Mouse (Mus musculus) liver, embryonic 12.5 days (tissue): ENCODE data around the gene Tshz2. TPM values are rescaled to one million over a fixed set of nuclear protein-coding genes. Genes with fewer than 3 reads are reported as not detected.

Experiments
- ATAC-seq: fragments of 200-750 bp; cut with Nextera tagmentation; 2 replicates; pipeline ENCODE4 v1.8.0; 2017; ENCODE audit warnings: moderate number of reproducible peaks, mild to moderate bottlenecking, moderate library complexity
- H3K27ac ChIP-seq: fragments of 300-500 bp; sonication (generic); 2 replicates; pipeline ENCODE4 v1.5.1; 2016; ENCODE audit warnings: mild to moderate bottlenecking
- H3K27me3 ChIP-seq: fragments of 300-500 bp; sonication (generic); replicated peaks from 2 replicates; pipeline ENCODE4 v1.6.1; 2016; ENCODE audit warnings: mild to moderate bottlenecking, moderate library complexity
- H3K36me3 ChIP-seq: fragments of 300-500 bp; sonication (generic); 2 replicates; pipeline ENCODE4 v1.6.1; 2016; ENCODE audit warnings: mild to moderate bottlenecking, moderate library complexity
- H3K4me1 ChIP-seq: fragments of 300-500 bp; sonication (generic); 2 replicates; pipeline ENCODE4 v1.6.1; 2016
- H3K4me2 ChIP-seq: fragments of 300-500 bp; sonication (generic); 2 replicates; pipeline ENCODE4 v1.6.1; 2016; ENCODE audit warnings: mild to moderate bottlenecking, moderate library complexity
- H3K4me3 ChIP-seq: fragments of 300-500 bp; sonication (generic); 2 replicates; pipeline ENCODE4 v1.5.1; 2016; ENCODE audit warnings: mild to moderate bottlenecking, moderate library complexity
- H3K9ac ChIP-seq: fragments of 300-500 bp; sonication (generic); 2 replicates; pipeline ENCODE4 v1.6.1; 2016; ENCODE audit warnings: mild to moderate bottlenecking, moderate library complexity
- H3K9me3 ChIP-seq: fragments of 300-500 bp; sonication (generic); replicated peaks from 2 replicates; pipeline ENCODE4 v1.6.1; 2016; ENCODE audit warnings: mild to moderate bottlenecking, moderate library complexity
- WGBS: fragments of 180-500 bp; shearing (Covaris S2); methylation state at CpG from one replicate; pipeline ENCODE4 v1.1.7; 2016; ENCODE audit not compliant: insufficient replicate concordance; 5-methylcytosine and 5-hydroxymethylcytosine counted together
- polyA plus RNA-seq: library from polyadenylated mRNA; unstranded; fragments of >200 nt; fragmentation: Nextera tagmentation; extraction: Ambion mirVana; gene quantifications from 2 replicates; pipeline ENCODE4 v1.2.1, GENCODE M21; 2016

Gene Tshz2
- polyA plus RNA-seq, 1 experiment from 2014 or later = 2.9 TPM

DNA sequence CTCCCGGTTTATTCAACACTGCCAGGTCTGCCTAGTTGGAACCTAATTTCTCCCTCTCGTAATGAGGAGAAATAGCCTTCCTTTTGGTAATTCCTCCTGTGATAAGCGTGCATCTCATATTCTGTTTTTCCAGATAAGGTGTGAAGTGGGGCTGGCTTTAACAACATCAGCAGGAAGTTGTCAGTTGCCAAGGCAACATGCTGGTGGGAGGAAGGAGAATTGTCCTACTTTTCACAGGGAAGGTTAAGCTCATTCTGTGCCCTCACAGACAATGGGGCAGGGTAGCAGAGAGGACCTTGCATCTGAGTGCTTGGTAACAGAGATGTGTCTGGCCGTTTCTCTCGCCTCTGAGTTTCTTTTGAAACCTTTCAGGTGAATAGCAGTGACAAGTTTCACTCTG lies 47.1 kb downstream of the Tshz2 start:
- Histone ChIP-seq H3K9ac (no peak overlapping the region), H3K4me2 (no peak overlapping the region), H3K9me3 (no peaks in the 10 kb centered on the region), H3K27ac (no peak overlapping the region), H3K4me3 (no peak overlapping the region), H3K27me3 (no peaks in the 10 kb centered on the region), H3K4me1 (peaks cover 20% of the 10 kb centered on the region), H3K36me3 (no peaks in the 10 kb centered on the region)
- no peak for ATAC-seq
- WGBS = 19% methylated on average over 5 of the region's 5 CpGs

DNA sequence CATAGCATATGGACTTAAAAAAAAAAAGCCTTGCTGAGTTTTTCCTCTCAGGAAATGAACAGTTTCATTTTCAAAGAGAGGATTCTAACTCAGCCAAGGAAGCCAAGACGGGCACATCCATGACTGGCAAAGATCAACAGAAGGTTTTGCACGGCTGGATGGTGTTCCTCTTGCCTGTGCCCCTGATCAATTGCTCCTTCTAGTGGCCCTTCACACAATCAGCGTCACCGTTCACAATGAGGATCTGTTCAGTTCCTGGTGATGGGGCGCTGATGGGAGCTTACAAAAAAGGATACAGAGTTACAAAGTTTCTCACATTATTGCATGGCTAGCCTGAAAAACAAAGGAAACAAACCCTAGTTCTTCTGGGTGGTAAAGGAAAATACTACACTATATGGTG lies 52.4 kb downstream of the Tshz2 start:
- no peak overlapping the region for H3K27ac ChIP-seq
- H3K27me3 ChIP-seq = no peaks in the 10 kb centered on the region

DNA sequence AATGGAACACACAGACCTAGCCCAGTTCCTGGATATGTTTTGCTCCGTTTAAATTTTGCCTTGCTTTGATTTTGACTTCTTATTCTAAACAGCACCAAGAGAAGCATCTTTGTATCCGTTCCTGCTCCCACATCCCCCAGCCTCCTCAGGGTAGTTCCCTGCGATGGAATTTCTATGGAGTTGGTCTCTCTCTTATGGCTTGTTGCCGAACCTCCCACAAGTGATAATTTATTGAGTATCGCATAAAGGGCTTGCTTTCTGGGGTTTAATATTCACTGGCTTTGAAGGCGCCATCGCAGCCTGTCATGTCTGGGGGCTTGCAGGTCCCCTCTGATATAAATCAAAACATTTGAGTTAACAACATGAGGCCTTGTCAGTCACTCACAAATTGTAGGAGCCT lies 52.9 kb downstream of the Tshz2 start:
- no peak overlapping the region for H3K4me3 ChIP-seq
- WGBS = 74% methylated on average over 7 of the region's 7 CpGs
- H3K27ac ChIP-seq = no peak overlapping the region

More for the DNA sequence above, 52.4 kb downstream of the Tshz2 start:
- Histone ChIP-seq H3K4me2 (no peak overlapping the region), H3K9ac (no peak overlapping the region), H3K36me3 (no peaks in the 10 kb centered on the region), H3K4me3 (no peak overlapping the region), H3K4me1 (peaks cover 6% of the 10 kb centered on the region; the same call in 1 of the 2 replicates), H3K9me3 (no peaks in the 10 kb centered on the region)
- ATAC-seq = no peak
- WGBS = 47% methylated on average over 5 of the region's 5 CpGs

DNA sequence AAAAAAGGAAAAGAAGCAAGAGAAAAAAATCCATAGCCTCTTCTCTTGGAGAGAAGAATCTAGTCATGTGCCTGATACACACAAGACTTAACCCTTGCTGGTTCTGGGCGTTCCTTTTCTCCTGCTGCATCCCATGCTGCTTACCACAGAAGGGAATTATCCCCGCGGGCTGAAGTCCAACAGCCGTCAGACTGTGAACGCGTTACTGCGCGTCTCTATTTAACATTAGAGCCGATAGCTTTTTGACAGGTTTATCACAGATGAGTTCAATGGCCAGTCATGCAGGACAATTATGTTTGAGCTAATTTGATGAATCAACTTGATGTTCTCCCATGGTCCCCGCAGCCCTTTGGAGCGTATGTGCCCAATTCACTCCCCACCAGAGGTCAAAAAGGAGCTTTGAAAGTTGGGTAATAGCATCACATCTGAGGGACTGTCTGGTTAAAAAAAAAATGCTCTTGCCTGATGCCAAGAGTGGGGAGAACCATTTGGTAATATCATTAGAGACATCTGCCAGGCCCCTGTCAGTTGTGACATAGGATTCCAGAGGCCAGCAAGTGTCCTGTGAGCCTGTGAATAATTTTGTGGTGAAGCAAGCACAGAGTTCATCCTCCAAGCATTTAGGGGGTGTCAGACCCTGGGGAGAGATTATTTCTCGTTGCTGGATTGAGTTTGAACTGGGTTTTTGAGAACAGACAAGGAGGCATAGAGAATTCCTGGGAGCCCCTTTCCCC lies 54.1 kb downstream of the Tshz2 start:
- ATAC-seq = no peak
- H3K4me1 ChIP-seq = no peaks in the 10 kb centered on the region
- no peak overlapping the region for H3K9ac ChIP-seq
- H3K36me3 ChIP-seq = no peaks in the 10 kb centered on the region
- WGBS = 73% methylated on average over 12 of the region's 12 CpGs
- no peaks in the 10 kb centered on the region for H3K9me3 ChIP-seq
- no peak overlapping the region for H3K4me3 ChIP-seq
- H3K4me2 ChIP-seq = no peak overlapping the region
- H3K27ac ChIP-seq = no peak overlapping the region
- no peaks in the 10 kb centered on the region for H3K27me3 ChIP-seq

More for the DNA sequence above, 52.9 kb downstream of the Tshz2 start:
- no peak for ATAC-seq
- no peaks in the 10 kb centered on the region for H3K9me3 ChIP-seq
- H3K4me2 ChIP-seq = no peak overlapping the region
- 0 out of 2 replicates have a peak, but pooled peaks cover under 1% of the 10 kb centered on the region for H3K4me1 ChIP-seq
- no peaks in the 10 kb centered on the region for H3K36me3 ChIP-seq
- no peaks in the 10 kb centered on the region for H3K27me3 ChIP-seq
- no peak overlapping the region for H3K9ac ChIP-seq

DNA sequence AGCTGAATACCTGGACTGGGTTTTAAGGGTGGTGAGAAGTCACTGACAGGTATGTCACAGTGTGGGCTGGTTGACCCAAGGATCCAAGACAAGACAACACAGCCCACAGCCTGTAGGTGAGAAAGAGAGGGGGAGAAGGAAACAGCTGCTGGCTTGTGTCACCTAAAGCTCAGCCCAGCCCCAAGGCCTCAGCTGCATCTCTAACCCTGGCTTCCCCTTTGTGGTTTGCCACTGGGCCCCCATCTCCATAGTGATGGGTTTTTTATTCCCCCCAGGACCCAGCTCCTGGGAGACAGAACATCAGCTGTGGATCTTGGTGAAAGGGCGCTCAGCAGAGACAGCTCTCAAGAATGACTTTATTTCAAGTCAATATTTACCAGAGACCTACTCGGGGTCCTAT lies 57.2 kb downstream of the Tshz2 start:
- H3K36me3 ChIP-seq = no peaks in the 10 kb centered on the region
- no peak overlapping the region for H3K27ac ChIP-seq
- H3K9ac ChIP-seq = no peak overlapping the region
- H3K4me3 ChIP-seq = no peak overlapping the region
- H3K4me1 ChIP-seq = peaks cover 3% of the 10 kb centered on the region; the same call in 1 of the 2 replicates
- H3K4me2 ChIP-seq = no peak overlapping the region
- 51% methylated on average over 2 of the region's 2 CpGs for WGBS
- H3K27me3 ChIP-seq = no peaks in the 10 kb centered on the region
- no peaks in the 10 kb centered on the region for H3K9me3 ChIP-seq
- ATAC-seq = no peak

DNA sequence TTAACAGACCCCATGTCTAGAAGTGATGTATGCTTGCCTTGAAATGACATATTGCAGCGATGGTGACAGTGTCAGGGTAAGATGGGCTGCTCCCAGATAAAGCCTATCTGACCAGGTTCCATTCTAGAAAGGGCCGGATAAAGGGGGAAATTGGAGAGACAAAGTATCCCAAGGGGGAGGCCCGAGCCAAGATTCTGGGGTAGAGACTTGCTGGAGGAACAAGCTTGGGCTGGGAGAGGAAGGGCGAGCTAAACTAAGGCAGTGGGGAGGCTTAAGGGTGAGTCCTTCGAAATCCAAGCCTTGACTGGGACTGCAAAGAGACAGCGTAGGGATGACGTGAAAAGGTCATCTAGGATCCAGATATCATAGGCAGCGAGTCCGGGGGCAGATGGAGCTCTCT lies 61.7 kb downstream of the Tshz2 start:
- WGBS = 62% methylated on average over 9 of the region's 9 CpGs
- no peak overlapping the region for H3K9ac ChIP-seq
- H3K27me3 ChIP-seq = no peaks in the 10 kb centered on the region
- H3K27ac ChIP-seq = no peak overlapping the region
- no peak overlapping the region for H3K4me2 ChIP-seq
- H3K4me1 ChIP-seq = peaks cover 12% of the 10 kb centered on the region
- no peaks in the 10 kb centered on the region for H3K36me3 ChIP-seq
- peak; percentile 24; the same call in 1 of the 2 replicates for ATAC-seq
- H3K9me3 ChIP-seq = no peaks in the 10 kb centered on the region
- no peak overlapping the region for H3K4me3 ChIP-seq

DNA sequence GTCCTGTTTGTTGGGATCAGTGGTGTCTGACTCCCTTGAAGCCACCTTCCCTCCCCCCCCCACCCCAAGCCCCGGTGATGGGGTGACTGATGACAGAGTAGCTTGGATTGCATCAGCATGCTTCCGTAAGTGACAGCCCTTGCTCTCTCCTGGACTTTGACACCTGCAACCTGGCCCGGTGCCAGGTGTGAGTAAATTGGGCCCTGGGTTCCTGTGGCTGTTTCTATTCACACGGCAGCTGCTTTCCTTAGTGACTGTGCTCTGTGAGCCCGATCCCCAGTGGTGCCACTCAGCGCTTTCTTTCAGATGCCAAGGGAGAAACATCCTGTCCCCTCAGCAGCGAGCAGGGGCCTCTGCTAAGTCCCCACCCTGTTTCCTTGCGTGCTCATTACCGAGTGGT lies 62.2 kb downstream of the Tshz2 start:
- Histone ChIP-seq H3K36me3 (no peaks in the 10 kb centered on the region), H3K4me1 (peaks cover 16% of the 10 kb centered on the region), H3K9me3 (no peaks in the 10 kb centered on the region), H3K4me2 (no peak overlapping the region), H3K27ac (no peak overlapping the region), H3K9ac (no peak overlapping the region), H3K27me3 (no peaks in the 10 kb centered on the region), H3K4me3 (no peak overlapping the region)
- peak; percentile 47; the same call in 1 of the 2 replicates for ATAC-seq
- WGBS = 66% methylated on average over 9 of the region's 9 CpGs

DNA sequence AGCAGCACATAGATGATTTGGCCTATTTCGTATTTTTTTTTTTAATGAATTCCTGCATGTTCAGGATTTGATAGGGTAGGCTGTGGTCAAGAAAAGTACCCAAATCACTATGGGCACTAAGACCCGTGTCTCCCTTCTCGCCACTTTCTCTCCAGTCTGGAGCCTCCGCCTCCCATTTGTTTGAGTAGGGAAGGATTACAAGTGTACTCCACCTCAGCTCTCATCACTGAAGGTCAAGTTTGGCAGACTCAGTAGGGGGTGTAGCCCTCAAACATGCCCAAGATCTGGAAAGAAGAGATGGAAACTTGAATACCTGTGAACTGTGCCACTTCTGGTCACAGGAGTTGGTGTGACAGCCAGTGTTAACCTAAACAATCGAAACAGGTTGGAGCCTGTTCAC lies 66.3 kb downstream of the Tshz2 start:
- H3K4me3 ChIP-seq = no peak overlapping the region
- WGBS = 63% methylated on average over 5 of the region's 5 CpGs

DNA sequence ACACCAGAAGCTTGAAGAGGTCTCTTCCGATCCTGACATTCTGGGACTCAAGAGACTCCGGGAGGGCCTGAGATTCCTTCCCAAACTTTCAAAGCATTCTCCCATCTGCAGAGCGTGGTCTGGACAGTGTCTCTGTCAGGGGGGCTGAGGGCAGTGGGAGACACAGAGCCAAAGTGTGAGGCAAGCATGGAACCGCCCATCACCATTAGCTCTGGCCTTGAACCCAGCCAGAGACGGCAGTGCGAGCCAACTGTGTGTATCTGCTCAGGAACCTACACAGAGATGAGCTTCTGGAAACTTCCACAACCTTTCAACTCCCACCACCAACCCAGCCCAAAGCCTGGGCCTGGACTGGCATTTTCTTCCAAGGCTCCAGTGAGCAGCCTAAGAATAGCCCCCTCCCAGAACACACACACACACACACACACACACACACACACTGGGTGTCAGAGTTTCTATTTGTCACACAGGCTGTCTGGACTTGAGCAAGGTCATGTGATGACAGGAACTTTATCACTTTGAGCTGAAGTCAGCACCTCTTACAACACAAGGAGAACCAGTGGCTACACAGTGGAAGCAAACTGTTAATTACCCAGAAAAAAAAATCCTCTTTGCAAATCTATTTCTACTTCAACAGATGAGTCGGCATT lies 67.2 kb downstream of the Tshz2 start:
- H3K27me3 ChIP-seq = no peaks in the 10 kb centered on the region
- 51% methylated on average over 7 of the region's 7 CpGs for WGBS
- H3K4me1 ChIP-seq = peaks cover 19% of the 10 kb centered on the region
- H3K36me3 ChIP-seq = no peaks in the 10 kb centered on the region
- no peak overlapping the region for H3K4me2 ChIP-seq
- ATAC-seq = peak; percentile 42; the same call in 1 of the 2 replicates
- H3K9me3 ChIP-seq = no peaks in the 10 kb centered on the region
- no peak overlapping the region for H3K4me3 ChIP-seq
- peak overlapping the region; percentile 33; the same call in 1 of the 2 replicates for H3K27ac ChIP-seq
- H3K9ac ChIP-seq = no peak overlapping the region

More for the DNA sequence above, 66.3 kb downstream of the Tshz2 start:
- Histone ChIP-seq H3K4me1 (peaks cover 21% of the 10 kb centered on the region), H3K36me3 (no peaks in the 10 kb centered on the region), H3K27ac (0 out of 2 replicates have a peak overlapping the region, but pooled peaks have one; percentile 33), H3K9ac (no peak overlapping the region), H3K4me2 (no peak overlapping the region), H3K27me3 (no peaks in the 10 kb centered on the region), H3K9me3 (no peaks in the 10 kb centered on the region)
- no peak for ATAC-seq

DNA sequence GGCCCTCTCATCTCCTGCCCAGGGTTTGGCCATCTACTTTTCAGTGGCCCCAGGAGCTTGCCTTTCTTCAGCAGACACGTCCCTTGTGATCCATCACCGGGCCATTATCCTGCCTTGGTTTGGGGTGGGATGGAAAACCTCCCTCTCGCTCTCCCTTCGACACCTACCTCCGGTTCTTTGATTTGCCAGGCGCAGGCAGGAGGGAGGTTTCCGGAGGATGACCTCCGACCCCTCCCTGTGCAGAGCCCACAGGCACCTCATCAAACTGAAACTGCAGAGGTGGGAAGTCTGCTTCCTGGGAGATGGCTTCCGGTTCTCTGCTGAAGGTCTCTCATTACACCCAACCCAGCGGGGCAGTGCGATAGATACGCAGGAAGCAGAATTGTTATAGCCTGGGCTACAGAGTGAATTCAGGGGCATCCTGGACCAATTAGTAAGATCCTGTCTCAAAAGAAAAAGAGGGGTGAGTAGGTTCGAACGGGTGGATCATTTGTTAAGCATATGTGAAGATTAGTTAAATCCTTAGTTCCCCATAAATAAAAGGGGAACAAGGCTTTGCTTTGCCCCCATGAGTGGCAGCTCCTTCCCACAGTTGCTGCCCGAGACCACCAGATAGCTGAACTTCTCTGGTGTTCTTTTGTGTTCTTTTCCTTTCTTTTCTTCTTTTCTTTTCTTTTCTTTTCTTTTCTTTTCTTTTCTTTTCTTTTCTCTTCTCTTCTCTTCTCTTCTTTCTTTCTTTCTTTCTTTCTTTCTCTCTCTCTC lies 70.1 kb downstream of the Tshz2 start:
- no peaks in the 10 kb centered on the region for H3K27me3 ChIP-seq
- H3K36me3 ChIP-seq = no peaks in the 10 kb centered on the region
- no peak for ATAC-seq
- no peaks in the 10 kb centered on the region for H3K9me3 ChIP-seq
- no peak overlapping the region for H3K4me2 ChIP-seq
- WGBS = 37% methylated on average over 15 of the region's 15 CpGs
- H3K9ac ChIP-seq = no peak overlapping the region
- H3K27ac ChIP-seq = no peak overlapping the region
- peaks cover 16% of the 10 kb centered on the region for H3K4me1 ChIP-seq
- no peak overlapping the region for H3K4me3 ChIP-seq

DNA sequence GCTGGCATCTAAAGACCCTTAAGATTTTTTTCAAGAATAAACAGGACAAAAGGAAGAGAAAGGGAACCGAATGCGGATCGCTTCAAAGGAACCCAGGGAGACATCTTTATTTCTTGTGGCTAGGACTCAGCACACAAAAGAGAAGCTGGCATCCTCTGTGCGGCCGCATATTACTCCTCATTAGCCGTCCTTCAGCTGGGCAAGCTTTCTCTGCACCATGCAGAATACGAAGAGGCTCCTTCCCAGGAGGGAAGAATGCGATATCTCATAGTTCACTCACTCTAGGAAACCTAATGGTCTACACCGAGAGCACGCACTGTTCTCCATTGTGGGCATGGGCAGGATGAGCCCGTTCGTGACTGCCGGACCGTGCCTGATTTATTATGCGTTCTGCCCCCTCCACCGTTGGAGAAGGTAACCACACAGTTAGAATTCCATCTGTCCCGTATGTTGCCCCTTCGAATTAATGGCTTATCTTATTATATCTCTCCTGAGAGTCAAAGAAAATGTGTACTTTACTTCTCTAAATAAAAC lies 89.0 kb downstream of the Tshz2 start:
- Histone ChIP-seq H3K9me3 (no peaks in the 10 kb centered on the region), H3K4me1 (peaks cover 7% of the 10 kb centered on the region; the same call in 1 of the 2 replicates), H3K27me3 (no peaks in the 10 kb centered on the region), H3K4me2 (no peak overlapping the region), H3K36me3 (no peaks in the 10 kb centered on the region), H3K4me3 (no peak overlapping the region), H3K27ac (no peak overlapping the region), H3K9ac (no peak overlapping the region)
- WGBS = 76% methylated on average over 18 of the region's 18 CpGs
- ATAC-seq = no peak
